ENCODE assay signal across 28 mouse cellular contexts in the genomic region with DNA sequence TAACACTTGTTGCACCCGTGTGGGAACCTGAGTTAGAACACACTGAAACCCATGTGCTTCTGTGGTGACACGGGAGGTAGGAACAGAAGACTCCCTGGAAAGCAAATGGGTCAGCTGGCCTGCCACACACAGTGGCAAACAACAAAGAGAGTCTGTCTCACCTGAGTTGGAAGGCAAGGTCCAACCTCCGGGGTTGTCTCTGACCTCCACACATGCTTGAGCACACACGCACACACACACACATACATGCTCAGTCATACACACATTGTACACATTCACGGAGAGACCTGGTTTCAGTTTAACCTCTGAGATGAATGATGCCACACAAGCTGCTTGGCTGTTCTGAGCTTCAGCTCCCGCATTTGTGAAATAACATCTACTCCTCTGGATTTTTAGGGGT. TPM values are rescaled to one million over a fixed set of nuclear protein-coding genes. Genes with fewer than 3 reads are reported as not detected.
A peak's percentile ranks its signal among the peaks of the same experiment; 100 is the strongest.
DNase-seq lines count a peak whose midpoint lies in the region; ATAC-seq and TF ChIP-seq lines count a peak whose summit lies in the region.
"Had no signal": no experiment of that assay in that cellular context is flagged by ENCODE, and none has a peak within 500 bp of the region (broad histone marks: within the 10 kb centered on the region; RNA-seq: fewer than 3 reads in every experiment).

No protein-coding gene starts in this region.

- no peak for TF ChIP-seq POLR2A in liver, adult 2 months (IDR thresholded peaks at IDR 0.05; ENCODE audit: extremely low read depth, insufficient read depth, low read length)
- TF ChIP-seq POLR2A in CH12.LX (IDR thresholded peaks at IDR 0.05; ENCODE audit: low read depth, low read length), result no peak

- H3K79me2 ChIP-seq in liver, adult 2 months (ENCODE audit: control insufficient read depth, insufficient read depth, low read length), result no peaks in the 10 kb centered on the region; the same call in 1 of the 2 replicates
- H3K79me2 ChIP-seq in CH12.LX (replicated peaks; ENCODE audit: control insufficient read depth, extremely low read depth, insufficient read depth, poor library complexity, severe bottlenecking), result peaks cover 5% of the 10 kb centered on the region; the same call in 1 of the 2 replicates

- H3K9me3 ChIP-seq in liver, embryonic 12.5 days (replicated peaks), result no peaks in the 10 kb centered on the region
- no peaks in the 10 kb centered on the region for H3K9me3 ChIP-seq in CH12.LX (replicated peaks; ENCODE audit: low read length)
- H3K9me3 ChIP-seq: embryonic facial prominence, embryonic 10.5 days; embryonic facial prominence, embryonic 13.5 days; forebrain, embryonic 12.5 days; forebrain, embryonic 15.5 days; hindbrain, embryonic 10.5 days; hindbrain, embryonic 13.5 days had no signal

- peak; percentile 18 for DNase-seq in CD4-positive, CD25-positive, alpha-beta regulatory T cell, adult 2 months (ENCODE audit: low read depth, low spot score)
- DNase-seq in liver, adult 2 months (ENCODE audit: extremely low read depth, low read depth, low spot score), result peak; percentile 66
- no peak for DNase-seq in CH12.LX (ENCODE audit: extremely low read depth)
- no peak for DNase-seq in gastrocnemius, postnatal 4 days (ENCODE audit: low spot score in 2 of 2)
- DNase-seq: adrenal gland, adult 8-10 months; adrenal gland, postnatal 25 days; cerebellum, adult 11-12 months; cerebellum, adult 8-10 months; cerebellum, postnatal 10 days; cerebellum, postnatal 36 days; embryo, embryonic 11 days; gastrocnemius, postnatal 10 days; gastrocnemius, postnatal 36 days; heart, adult 11 months; heart, postnatal 36 days had no signal

- no peak overlapping the region for H3K9ac ChIP-seq in liver, adult 2 months (ENCODE audit: low read depth, low read length)
- H3K9ac ChIP-seq in liver, embryonic 12.5 days, result no peak overlapping the region
- H3K9ac ChIP-seq in CH12.LX (ENCODE audit: insufficient read depth, low read depth), result no peak overlapping the region
- H3K9ac ChIP-seq: embryonic facial prominence, embryonic 13.5 days; forebrain, embryonic 12.5 days; forebrain, embryonic 15.5 days; hindbrain, embryonic 13.5 days had no signal

- no peak for TF ChIP-seq CTCF in liver, adult 2 months (IDR thresholded peaks at IDR 0.05; ENCODE audit: low read depth, low read length)
- TF ChIP-seq CTCF in CH12.LX (conservative IDR thresholded peaks at IDR 0.05 in 1 of 2, IDR thresholded peaks at IDR 0.05 in 1 of 2; ENCODE audit: low read depth in 2 of 2, low read length in 2 of 2), result no peak

- no peak for TF ChIP-seq RAD21 in CH12.LX (IDR thresholded peaks at IDR 0.05; ENCODE audit: low read depth, low read length)

- no peak overlapping the region for H3K4me3 ChIP-seq in liver, adult 2 months (ENCODE audit: insufficient read depth, low read depth, low read length)
- H3K4me3 ChIP-seq in liver, embryonic 12.5 days, result no peak overlapping the region
- peak overlapping the region in 1 of 3 experiments; percentile 7 for H3K4me3 ChIP-seq in CH12.LX (replicated peaks in 1 of 3; ENCODE audit: low read depth in 2 of 3, low read length in 2 of 3, poor library complexity in 1 of 3)
- H3K4me3 ChIP-seq: embryonic facial prominence, embryonic 10.5 days; embryonic facial prominence, embryonic 13.5 days; erythroblast, embryonic 14.5 days; forebrain, embryonic 12.5 days; forebrain, embryonic 15.5 days; hindbrain, embryonic 10.5 days; hindbrain, embryonic 13.5 days had no signal

- no peaks in the 10 kb centered on the region for H3K36me3 ChIP-seq in liver, adult 2 months (ENCODE audit: control insufficient read depth, insufficient read depth, low read length)
- H3K36me3 ChIP-seq in liver, embryonic 12.5 days, result no peaks in the 10 kb centered on the region
- H3K36me3 ChIP-seq in CH12.LX (replicated peaks in 1 of 2; ENCODE audit: control insufficient read depth in 1 of 2, insufficient read depth in 1 of 2, low read length in 1 of 2), result no peaks in the 10 kb centered on the region
- H3K36me3 ChIP-seq: embryonic facial prominence, embryonic 10.5 days; embryonic facial prominence, embryonic 13.5 days; forebrain, embryonic 12.5 days; forebrain, embryonic 15.5 days; hindbrain, embryonic 10.5 days; hindbrain, embryonic 13.5 days had no signal

- 35% methylated on average over 6 of the region's 6 CpGs for WGBS in liver, adult 2 months
- 68% methylated on average over 6 of the region's 6 CpGs for WGBS in liver, embryonic 12.5 days (ENCODE audit: insufficient replicate concordance)

- H3K27ac ChIP-seq in liver, adult 2 months (replicated peaks; ENCODE audit: insufficient read depth, low read depth, low read length), result no peak overlapping the region
- no peak overlapping the region for H3K27ac ChIP-seq in liver, embryonic 12.5 days
- no peak overlapping the region for H3K27ac ChIP-seq in CH12.LX (ENCODE audit: insufficient read depth, low read depth)
- H3K27ac ChIP-seq: embryonic facial prominence, embryonic 10.5 days; embryonic facial prominence, embryonic 13.5 days; forebrain, embryonic 12.5 days; forebrain, embryonic 15.5 days; hindbrain, embryonic 10.5 days; hindbrain, embryonic 13.5 days had no signal

- no peak; the same call in 1 of the 2 replicates for TF ChIP-seq EP300 in CH12.LX (IDR thresholded peaks at IDR 0.05; ENCODE audit: low read length)

- no peaks in the 10 kb centered on the region for H3K27me3 ChIP-seq in liver, adult 2 months (ENCODE audit: control insufficient read depth, insufficient read depth, low read length)
- peaks cover 53% of the 10 kb centered on the region for H3K27me3 ChIP-seq in liver, embryonic 12.5 days (replicated peaks)
- no peaks in the 10 kb centered on the region for H3K27me3 ChIP-seq in CH12.LX (replicated peaks)

- H3K4me1 ChIP-seq in liver, adult 2 months (ENCODE audit: control insufficient read depth, insufficient read depth, low read length), result peaks cover 11% of the 10 kb centered on the region
- 0 out of 2 replicates have a peak, but pooled peaks cover 2% of the 10 kb centered on the region for H3K4me1 ChIP-seq in liver, embryonic 12.5 days
- peaks cover 19 to 30% of the 10 kb centered on the region in 2 experiments for H3K4me1 ChIP-seq in CH12.LX (ENCODE audit: control insufficient read depth in 1 of 2, insufficient read depth in 2 of 2)

- dilution Hi-C loops in CH12.LX (cut with MboI; ENCODE audit: extremely low pct_ligation_motif_present, extremely low pct_unique_long_range_greater_than_20kb, low sequenced_read_pairs), result no loop called here

- in situ Hi-C loops in CH12.LX (cut with MboI; ENCODE audit: low pct_ligation_motif_present, low pct_unique_long_range_greater_than_20kb, low sequenced_read_pairs), result no loop called here

- H3K4me2 ChIP-seq in liver, embryonic 12.5 days, result no peak overlapping the region
- peak overlapping the region; percentile 33 for H3K4me2 ChIP-seq in CH12.LX (ENCODE audit: insufficient read depth, low read depth, poor library complexity, severe bottlenecking)
- H3K4me2 ChIP-seq: embryonic facial prominence, embryonic 13.5 days; forebrain, embryonic 12.5 days; forebrain, embryonic 15.5 days; heart, embryonic 11.5 days; hindbrain, embryonic 13.5 days had no signal

- ATAC-seq in CD4-positive, CD25-positive, alpha-beta regulatory T cell, adult 4 months, result no peak
- ATAC-seq in liver, embryonic 12.5 days, result no peak
- ATAC-seq: activated CD4-positive, CD25-positive, alpha-beta regulatory T cell, adult 4 months; forebrain, embryonic 15.5 days; hindbrain, embryonic 16.5 days; inflammation-experienced regulatory T-cells, adult 6 months had no signal

TF ChIP-seq in CH12.LX, 34 proteins besides CTCF, POLR2A, EP300 and RAD21:
- TF ChIP-seq CHD2 (IDR thresholded peaks at IDR 0.05; ENCODE audit: low read length) (no peak), POLR2AphosphoS2 (IDR thresholded peaks at IDR 0.05; ENCODE audit: low read depth, low read length) (no peak), BHLHE40 (IDR thresholded peaks at IDR 0.05; ENCODE audit: low read depth, low read length) (no peak; the same call in 1 of the 2 replicates), USF1 (IDR thresholded peaks at IDR 0.05; ENCODE audit: low read depth, low read length) (no peak), JUND (conservative IDR thresholded peaks at IDR 0.05; ENCODE audit: low read depth, low read length) (no peak), NRF1 (IDR thresholded peaks at IDR 0.05; ENCODE audit: low read depth, low read length) (0 out of 2 replicates have a peak, but pooled peaks have one; percentile 15)
TF ChIP-seq in CH12.LX: peak in this region for 1.

RNA-seq across cellular contexts. Expression of a gene that starts 18.3 kb away (rescaled TPM):
- under 1 TPM; 0.42 to 0.66 TPM for polyA plus RNA-seq in CD4-positive, CD25-positive, alpha-beta regulatory T cell, adult 4 months (2017; shearing (Covaris generic))
- total RNA-seq in liver, adult 2 months (2014; rRNA removed), result 63.5 and 81.8 TPM in 2 replicates
- 47.4 and 58.7 TPM in 2 replicates for polyA plus RNA-seq in liver, adult 2 months (2012; rRNA removed)
- 9.0 and 9.4 TPM in 2 replicates for polyA plus RNA-seq in liver, embryonic 12.5 days (2016; fragmentation: Nextera tagmentation; extraction: Ambion mirVana)
- total RNA-seq in CH12.LX (2012; rRNA removed) (9.2 and 11.3 TPM in 2 replicates), CH12.LX (2014; rRNA removed) (0.08 and 0.43 TPM in 2 replicates)
- polyA plus RNA-seq in CH12.LX (2012; ENCODE audit: insufficient read length, low read depth), result 0.91 and 1.1 TPM in 2 replicates
- total RNA-seq in gastrocnemius, postnatal 4 days (2021), result 1 to 10 TPM; 2.7 to 6.7 TPM

Comparison
In these comparisons a context has a peak if more than half of its experiments do, and no peak if none do; other contexts are left out.
1. DNase-seq: peak in CD4-positive, CD25-positive, alpha-beta regulatory T cell, adult 2 months (single experiment) and liver, adult 2 months (single experiment); none in CH12.LX (single experiment) and gastrocnemius, postnatal 4 days (0 of 2).